In the genomic region with DNA sequence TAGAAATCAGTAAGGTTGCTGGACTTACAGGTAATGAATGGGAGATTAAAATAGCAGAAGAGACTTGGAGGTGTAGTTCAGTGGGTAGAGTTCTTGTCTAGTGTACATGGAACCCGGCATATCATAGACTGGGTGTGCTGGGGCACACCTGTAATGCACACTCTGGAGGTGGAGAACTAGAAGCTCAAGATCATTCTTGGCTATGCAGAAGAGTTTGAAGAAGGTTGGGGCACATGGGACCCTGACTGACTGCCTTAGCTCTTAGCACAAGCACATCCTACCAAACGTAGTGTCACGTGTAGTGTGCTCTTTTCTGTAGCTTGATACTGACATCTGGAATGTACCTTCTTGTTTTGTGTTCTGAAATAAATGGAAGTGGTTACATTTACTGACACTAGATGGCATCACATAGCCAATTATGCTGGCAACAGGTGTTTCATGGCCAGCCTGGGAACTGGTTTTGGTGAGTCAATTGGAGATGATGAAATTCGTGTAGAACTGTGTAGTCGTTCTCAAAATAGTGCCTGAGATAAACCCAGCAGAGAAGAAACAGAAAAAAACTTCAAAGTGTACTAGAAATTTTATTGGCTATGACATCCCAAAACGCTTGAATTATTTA, we compare ENCODE assay signal across 8 mouse cellular contexts. TPM values are rescaled to one million over a fixed set of nuclear protein-coding genes. Genes with fewer than 3 reads are reported as not detected.
A peak's percentile ranks its signal among the peaks of the same experiment; 100 is the strongest.
DNase-seq lines count a peak whose midpoint lies in the region; ATAC-seq lines count a peak whose summit lies in the region.

No protein-coding gene starts in this region.

- intact Hi-C loops in left cerebral cortex, postnatal 14 days (cut with DNase I) = loop anchor here (5.0 to 10.0 kb wide), 3 partner anchors 106 to 638 kb away; a partner anchor contains a TSS
- intact Hi-C loops in left cerebral cortex, postnatal 10 days (cut with DNase I) = loop anchor here (5.0 kb wide), 2 partner anchors 96 to 256 kb away; no protein-coding TSS in a partner anchor

- peak; percentile 47 for DNase-seq in adrenal gland, postnatal 14 days
- no peak for DNase-seq in adrenal gland, postnatal 25 days
- DNase-seq in left cerebral cortex, postnatal 14 days (ENCODE audit: low spot score in 2 of 2) = peak; percentile 39 to 71
- no peak for DNase-seq in left cerebral cortex, postnatal 10 days (ENCODE audit: extremely low spot score in 1 of 2, low spot score in 2 of 2)
- peak; percentile 40 for DNase-seq in T-cell, adult 2 months (ENCODE audit: low spot score)
- peak; percentile 68 for DNase-seq in induced T-regulatory cell, adult 2 months (ENCODE audit: low read depth)
- DNase-seq in retina, embryonic 14.5 days (ENCODE audit: low spot score) = peak; percentile 71

- ATAC-seq in erythroid progenitor cell, adult 5-6 weeks (replicated peaks; ENCODE audit: low FRiP score, poor library complexity, severe bottlenecking) = no peak

RNA-seq across cellular contexts. Expression of a gene that starts 22.4 kb away (rescaled TPM):
- 13.7 and 14.0 TPM in 2 replicates for total RNA-seq in adrenal gland, postnatal 14 days (2021)
- 15.9 and 22.8 TPM in 2 replicates for total RNA-seq in adrenal gland, postnatal 25 days (2021)
- total RNA-seq in left cerebral cortex, postnatal 14 days (2021) = 1 to 10 TPM; 2.5 to 2.6 TPM
- 1 to 10 TPM; 3.0 to 3.9 TPM for total RNA-seq in left cerebral cortex, postnatal 10 days (2021)
- total RNA-seq in erythroid progenitor cell, adult 5-6 weeks (2015; ENCODE audit: low replicate concordance) = not detected in 2 replicates
- total RNA-seq in erythroid progenitor cell, adult 5-6 weeks (2017; ENCODE audit: low replicate concordance) = not detected in 2 replicates

RNA-seq across cellular contexts. Expression of a gene that starts 33.0 kb away (rescaled TPM):
- total RNA-seq in adrenal gland, postnatal 14 days (2021) = 12.8 and 306 TPM in 2 replicates
- total RNA-seq in adrenal gland, postnatal 25 days (2021) = 55.1 TPM in 1 of 2 replicates, not detected in the other
- total RNA-seq in left cerebral cortex, postnatal 14 days (2021) = not detected
- not detected for total RNA-seq in left cerebral cortex, postnatal 10 days (2021)
- not detected in 2 replicates for total RNA-seq in erythroid progenitor cell, adult 5-6 weeks (2015; ENCODE audit: low replicate concordance)
- not detected in 2 replicates for total RNA-seq in erythroid progenitor cell, adult 5-6 weeks (2017; ENCODE audit: low replicate concordance)

Comparison
In these comparisons a context has a peak if more than half of its experiments do, and no peak if none do; other contexts are left out.
1. DNase-seq: peak in adrenal gland, postnatal 14 days (single experiment), left cerebral cortex, postnatal 14 days (2 of 2), T-cell, adult 2 months (single experiment), induced T-regulatory cell, adult 2 months (single experiment) and retina, embryonic 14.5 days (single experiment); none in adrenal gland, postnatal 25 days (single experiment) and left cerebral cortex, postnatal 10 days (0 of 2).